Mouse (Mus musculus): Measurements from ENCODE around the gene 1700029F12Rik.
"Not testable (repeated sequence)": the region's sequence is repeated elsewhere in the genome, so short reads cannot be mapped to it uniquely, and the experiment has no call there.

The 1700029F12Rik gene

GRCm38 (mm10) chr13:97034262-97034661 is at the start of gene 1700029F12Rik:
Gene 1700029F12Rik, minus strand, starts transcription at chr13:97034362.
- DNase-seq: no peak

- no peak for DNase-seq
These were observed 48.3 kb upstream of the 1700029F12Rik start for GRCm38 (mm10) chr13:97082432-97082831.

- DNase-seq: no peak
These were observed 46.5 kb upstream of the 1700029F12Rik start for GRCm38 (mm10) chr13:97080615-97081014.

- DNase-seq: no peak
These were observed 46.0 kb upstream of the 1700029F12Rik start for GRCm38 (mm10) chr13:97080201-97080600.

- DNase-seq: no peak
These were observed 43.4 kb upstream of the 1700029F12Rik start for GRCm38 (mm10) chr13:97077556-97077955.

- DNase-seq: no peak
These were observed 39.3 kb upstream of the 1700029F12Rik start for GRCm38 (mm10) chr13:97073497-97073896.

GRCm38 (mm10) chr13:97071626-97072241 is 37.6 kb upstream of the 1700029F12Rik start:
- no peak for DNase-seq

GRCm38 (mm10) chr13:97070931-97071625 is 36.9 kb upstream of the 1700029F12Rik start:
- peak; percentile 8 to 37 for DNase-seq

- no peak for DNase-seq
These were observed 34.0 kb upstream of the 1700029F12Rik start for GRCm38 (mm10) chr13:97068151-97068550.

GRCm38 (mm10) chr13:97067691-97068090 is 33.5 kb upstream of the 1700029F12Rik start:
- DNase-seq: no peak

GRCm38 (mm10) chr13:97066649-97067550 is 32.7 kb upstream of the 1700029F12Rik start, which contains the start of gene Fam169a:
Gene Fam169a, plus strand, starts transcription at chr13:97067286.
- DNase-seq: no peak

GRCm38 (mm10) chr13:97064844-97065621 is 30.9 kb upstream of the 1700029F12Rik start:
- DNase-seq: not testable (repeated sequence)

- no peak for DNase-seq
These were observed 30.3 kb upstream of the 1700029F12Rik start for GRCm38 (mm10) chr13:97064413-97064812.

- DNase-seq: no peak
These were observed 29.3 kb upstream of the 1700029F12Rik start for GRCm38 (mm10) chr13:97063431-97063830.

GRCm38 (mm10) chr13:97062151-97062550 is 28.0 kb upstream of the 1700029F12Rik start:
- DNase-seq: no peak

GRCm38 (mm10) chr13:97060331-97060730 is 26.2 kb upstream of the 1700029F12Rik start:
- DNase-seq: no peak

- DNase-seq: no peak
These were observed 25.6 kb upstream of the 1700029F12Rik start for GRCm38 (mm10) chr13:97059746-97060145.

GRCm38 (mm10) chr13:97057817-97058216 is 23.7 kb upstream of the 1700029F12Rik start:
- DNase-seq: peak in 1 of 2 experiments; percentile 27

- peak; percentile 10 to 46 for DNase-seq
These were observed 19.7 kb upstream of the 1700029F12Rik start for GRCm38 (mm10) chr13:97053844-97054243.

GRCm38 (mm10) chr13:97052667-97053066 is 18.5 kb upstream of the 1700029F12Rik start:
- DNase-seq: peak; percentile 43 to 73

GRCm38 (mm10) chr13:97051158-97051557 is 17.0 kb upstream of the 1700029F12Rik start:
- DNase-seq: peak; percentile 72 to 77

GRCm38 (mm10) chr13:97030075-97030474 is 4.1 kb downstream of the 1700029F12Rik start:
- DNase-seq: no peak
